Mouse (Mus musculus): ENCODE data around the gene Scamp2.

DNA sequence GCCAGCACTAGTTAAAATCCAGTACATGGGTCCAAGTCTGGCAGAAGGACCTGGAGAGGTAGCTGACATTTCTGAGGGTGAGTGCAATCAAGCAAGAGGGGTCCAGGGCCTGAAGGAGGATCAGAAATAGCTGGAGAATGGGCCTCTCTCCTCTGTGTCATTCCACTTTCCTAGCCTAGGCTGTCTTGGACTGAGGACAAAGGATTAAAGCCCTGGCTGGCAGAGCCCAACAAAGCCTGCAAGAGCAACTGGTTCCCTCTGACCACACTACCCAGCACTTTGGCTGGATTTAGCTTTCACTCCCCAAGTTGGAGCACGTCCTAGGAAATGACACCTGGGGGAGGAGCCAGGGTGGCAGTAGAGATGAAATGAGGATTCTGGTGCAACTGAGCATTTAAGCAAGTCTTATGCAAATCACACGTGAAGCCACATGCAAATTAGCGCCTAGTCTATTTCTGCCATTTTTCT, 49.6 kb downstream of the Scamp2 start:
- TF ChIP-seq MAX (IDR thresholded peaks at IDR 0.05; ENCODE audit: low read depth), result no peak
- TF ChIP-seq POLR2A (IDR thresholded peaks at IDR 0.05; ENCODE audit: insufficient read length, low read depth), result no peak
- no peak for TF ChIP-seq USF1 (IDR thresholded peaks at IDR 0.05; ENCODE audit: low read depth)
- TF ChIP-seq POLR2AphosphoS2 (IDR thresholded peaks at IDR 0.05; ENCODE audit: insufficient read length, low read depth), result no peak
- no peak for TF ChIP-seq CEBPB (IDR thresholded peaks at IDR 0.05; ENCODE audit: insufficient read depth, poor library complexity, severe bottlenecking)
- no peak for TF ChIP-seq TCF3 (IDR thresholded peaks at IDR 0.05; ENCODE audit: insufficient read length, low read depth)
- TF ChIP-seq MYOD1 (IDR thresholded peaks at IDR 0.05; ENCODE audit: control insufficient read depth in 1 of 3, insufficient read length in 2 of 3, low read depth in 2 of 3), result peak in 1 of 3 experiments; percentile 35
- no peak for TF ChIP-seq TCF12 (IDR thresholded peaks at IDR 0.05; ENCODE audit: insufficient read depth, poor library complexity, severe bottlenecking)
